Mouse (Mus musculus) heart, adult 9 months (tissue): ENCODE measurements at regions not wholly inside any gene's neighbourhood (a gene's known extent, or its start where the extent isn't known, plus 50 kb on each side); places are given as distances from the start of the nearest gene placed in this dataset.
"Not testable (repeated sequence)": the region's sequence is repeated elsewhere in the genome, so short reads cannot be mapped to it uniquely, and the experiment has no call there.

ENCODE experiments used
- DNase-seq, 2 experiments: peaks; one replicate each; pipeline ENCODE4 v3.0.0; 2022; ENCODE audit warnings: low spot score in 2 of 2

DNA sequence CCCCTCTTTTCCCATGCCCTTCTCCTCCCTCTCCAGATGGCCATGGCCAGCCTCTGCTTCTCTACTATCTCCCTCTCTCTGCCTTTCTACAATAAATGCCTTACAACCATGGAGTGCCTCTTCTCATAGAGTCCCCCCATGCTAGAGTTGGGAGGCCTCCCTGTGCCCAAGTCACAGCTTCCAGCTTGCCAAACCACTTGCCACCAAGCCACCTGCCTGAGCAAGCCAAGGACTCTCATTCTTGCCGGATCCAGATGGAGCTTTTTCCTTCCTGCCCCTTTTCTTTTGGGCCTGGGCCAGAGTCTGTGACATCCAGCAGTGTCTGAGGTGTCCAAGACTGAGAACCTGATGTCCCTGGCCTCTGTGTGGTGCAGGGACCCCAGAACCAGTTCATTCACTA lies 367.4 kb upstream of the Arhgap42 start:
- no peak for DNase-seq

DNA sequence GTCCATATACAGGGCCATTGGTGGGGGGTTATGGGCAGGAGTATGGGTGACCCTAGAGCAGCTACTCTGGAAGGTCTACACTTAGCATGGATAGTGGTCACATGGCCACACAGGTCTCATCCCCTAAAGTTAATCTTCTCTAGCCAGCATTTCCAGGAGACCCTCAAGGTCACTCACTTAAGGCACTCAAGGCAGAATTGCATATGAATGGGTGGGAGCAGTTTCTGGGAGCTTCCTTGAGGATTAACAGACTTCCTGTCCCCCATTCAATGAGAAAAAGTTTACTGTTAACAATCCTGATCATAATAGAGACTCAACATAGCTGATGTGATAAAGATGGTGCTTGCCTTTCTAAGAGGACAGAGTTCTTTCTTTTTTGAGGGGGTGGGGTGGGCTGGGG lies 352.4 kb upstream of the Arhgap42 start:
- DNase-seq = no peak

DNA sequence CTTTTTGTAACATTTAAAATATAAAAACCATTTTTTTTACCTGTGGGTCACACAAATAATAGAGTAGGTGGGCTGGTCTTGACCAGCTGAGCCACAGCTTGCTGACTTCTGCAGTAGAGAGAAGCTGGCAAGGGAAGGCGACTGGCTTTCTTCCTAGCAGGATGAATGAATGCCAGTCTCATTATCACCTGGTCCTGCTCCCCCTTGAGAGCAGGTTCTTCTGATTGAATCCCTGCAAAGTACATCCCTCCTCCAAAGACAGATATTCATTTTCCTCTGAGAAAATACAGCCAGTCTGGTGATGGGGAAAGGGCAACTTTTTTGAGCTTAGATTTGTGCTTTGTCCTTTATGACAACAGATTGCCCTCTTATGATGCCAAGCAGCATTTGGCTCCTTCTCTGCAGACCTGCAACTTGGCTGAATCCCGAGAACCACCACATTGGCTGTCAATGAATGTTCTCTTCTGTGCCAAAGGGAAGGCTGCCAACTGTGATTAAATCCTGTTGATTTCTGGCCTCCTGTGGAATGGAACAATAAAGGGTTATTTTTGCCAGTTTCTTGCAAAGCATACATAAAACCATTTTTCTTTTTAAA lies 344.2 kb upstream of the Arhgap42 start:
- peak; percentile 4 to 29 for DNase-seq

DNA sequence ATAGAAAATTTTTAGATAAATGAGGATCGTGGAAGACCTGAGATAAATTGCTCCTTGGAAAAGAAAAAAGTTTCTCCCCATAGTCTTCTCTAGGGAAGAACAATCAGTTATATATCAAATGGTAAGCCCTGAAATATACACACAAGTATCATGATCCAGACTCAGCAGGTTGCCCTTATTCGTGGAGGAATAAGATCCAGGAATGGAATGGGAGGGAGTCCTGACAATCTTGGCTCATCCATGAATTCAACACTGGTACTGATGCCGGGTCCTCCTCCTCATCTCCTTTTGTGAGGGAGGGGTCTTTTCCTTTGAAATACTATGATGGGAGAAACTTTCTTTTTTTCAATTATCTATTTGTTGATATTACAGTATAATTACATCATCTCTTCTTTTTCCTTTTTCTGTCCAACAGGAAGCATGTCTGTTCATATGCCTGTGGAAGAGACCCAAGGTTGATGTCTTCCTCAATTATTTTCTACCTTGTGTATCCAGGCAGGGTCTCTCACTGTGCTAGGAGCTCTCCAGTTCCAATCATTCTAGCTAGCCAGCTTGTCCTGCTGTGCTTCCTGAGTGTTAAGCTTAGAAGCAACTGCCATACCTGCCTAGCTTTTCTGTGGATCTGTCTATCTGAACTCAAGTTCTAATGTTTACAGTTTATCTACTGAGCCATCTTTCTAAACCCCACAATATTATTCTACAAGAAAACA lies 343.6 kb upstream of the Arhgap42 start:
- no peak for DNase-seq

DNA sequence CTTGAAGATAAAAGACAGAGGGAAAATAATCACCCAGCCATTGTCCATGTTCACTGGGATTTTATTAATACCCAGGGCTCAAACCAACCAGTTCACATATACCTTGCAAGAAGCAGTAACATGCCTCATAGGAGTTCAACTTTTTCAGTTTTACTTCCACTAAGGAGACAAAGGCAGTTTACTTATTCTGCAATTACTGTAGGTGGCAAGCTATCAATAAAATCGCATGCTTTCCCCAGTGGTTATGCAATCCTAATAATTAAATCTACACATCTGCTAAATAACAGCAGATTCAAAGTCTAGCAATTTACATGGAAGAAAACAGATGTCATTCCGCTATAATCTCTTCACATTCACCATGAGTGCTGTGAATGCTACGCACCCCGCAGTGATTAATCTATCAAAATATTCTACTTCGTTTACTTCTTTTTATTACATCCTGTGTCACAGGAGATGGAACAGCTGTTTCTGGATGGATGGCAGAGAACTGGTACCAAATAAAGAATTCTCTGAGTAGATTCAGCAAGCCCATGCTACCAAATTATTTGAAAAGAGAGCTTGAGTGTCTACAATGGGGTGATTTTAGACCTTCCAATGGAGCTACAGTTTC lies 329.2 kb upstream of the Arhgap42 start:
- no peak for DNase-seq

DNA sequence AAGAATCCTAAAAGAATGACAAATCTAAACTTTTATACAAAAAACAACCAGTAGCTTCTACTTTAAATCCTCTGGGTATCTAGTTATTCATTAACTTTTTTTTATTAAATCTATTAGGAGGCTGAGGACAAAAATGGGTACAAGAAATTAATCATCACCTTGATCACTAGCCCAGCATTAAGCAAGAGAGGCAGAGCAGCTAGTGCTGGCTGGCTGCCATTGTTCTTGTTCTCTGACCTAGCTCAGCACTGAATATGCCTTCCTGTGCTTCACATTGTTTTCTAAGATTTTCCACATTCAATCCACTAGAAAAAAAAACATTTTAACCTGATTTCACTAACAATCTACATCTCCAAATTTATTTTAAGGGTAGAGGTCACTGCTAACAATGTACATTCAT lies 325.6 kb upstream of the Arhgap42 start:
- DNase-seq = no peak

DNA sequence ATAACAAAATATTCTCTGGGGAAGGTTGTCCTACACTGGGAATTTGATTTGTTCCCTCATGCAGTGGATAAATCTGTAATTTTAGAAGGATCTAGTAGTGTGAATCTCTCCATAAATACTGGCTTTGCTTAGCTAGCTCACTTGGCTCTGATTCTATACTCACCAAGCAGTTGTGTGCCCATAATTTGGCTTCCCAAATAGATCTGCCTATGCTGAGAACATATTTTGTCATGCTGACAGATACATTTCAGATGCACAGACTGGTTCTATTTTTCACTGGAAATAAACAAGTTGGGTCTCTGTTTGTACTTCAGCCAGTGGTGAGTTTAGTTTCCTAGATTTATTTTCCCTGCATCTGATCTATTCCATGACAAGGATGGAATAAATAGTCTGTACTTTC lies 309.8 kb upstream of the Arhgap42 start:
- DNase-seq = no peak

DNA sequence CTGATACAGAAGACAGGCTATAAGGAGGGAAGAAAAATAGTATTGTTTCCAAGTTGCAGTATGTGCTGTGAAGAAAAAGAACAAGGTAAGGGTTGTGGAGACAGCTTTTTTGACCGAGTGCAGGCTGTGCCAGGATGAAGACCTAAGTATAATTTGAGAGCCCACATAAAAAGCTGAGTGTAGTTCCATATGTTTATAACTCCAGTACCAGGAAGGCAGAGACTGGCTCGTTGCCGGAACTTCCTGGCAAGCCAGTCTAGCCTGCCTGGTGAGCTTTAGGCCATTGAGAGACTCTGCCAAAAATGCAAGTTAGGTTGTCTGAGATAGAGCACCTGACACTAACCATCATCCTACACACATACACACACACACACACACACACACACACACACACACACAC lies 308.7 kb upstream of the Arhgap42 start:
- DNase-seq = no peak

DNA sequence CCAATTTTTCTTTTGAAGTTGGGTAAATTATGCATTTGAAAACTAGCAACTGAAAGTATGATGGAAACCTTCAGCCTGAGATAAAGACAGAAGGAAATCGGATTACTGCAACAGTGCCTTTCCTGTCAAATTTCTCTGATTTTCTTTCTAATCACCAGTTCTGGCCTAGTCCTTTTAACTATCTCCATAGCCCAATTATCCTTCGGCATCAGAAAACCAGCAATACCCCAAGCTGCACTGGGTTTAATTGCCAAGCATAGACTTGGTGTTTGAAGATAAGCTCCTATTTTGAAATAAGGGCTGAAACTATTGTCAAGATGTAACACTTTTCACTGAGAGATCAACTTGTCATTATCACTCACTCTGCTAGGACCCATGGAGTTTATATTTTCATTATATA lies 308.2 kb upstream of the Arhgap42 start:
- DNase-seq = no peak

DNA sequence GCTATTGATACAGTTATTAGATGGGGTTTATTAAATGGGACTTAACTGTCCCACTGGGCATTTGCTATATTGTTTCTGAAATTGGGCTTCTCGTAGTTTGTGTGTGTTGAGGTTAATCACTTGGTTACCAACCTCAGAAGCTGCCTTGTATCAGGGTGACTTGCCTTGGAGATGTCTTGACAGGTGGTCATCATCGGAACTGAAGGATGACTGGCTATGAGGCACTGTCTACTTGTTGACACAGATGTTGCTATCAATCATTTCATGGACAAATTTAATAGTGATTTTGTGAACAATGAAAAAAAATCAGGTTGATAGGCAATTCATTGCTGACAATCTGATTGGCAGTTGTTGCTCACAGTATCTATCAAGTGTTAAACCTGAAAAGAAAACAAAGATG lies 261.4 kb upstream of the Arhgap42 start:
- DNase-seq = no peak

DNA sequence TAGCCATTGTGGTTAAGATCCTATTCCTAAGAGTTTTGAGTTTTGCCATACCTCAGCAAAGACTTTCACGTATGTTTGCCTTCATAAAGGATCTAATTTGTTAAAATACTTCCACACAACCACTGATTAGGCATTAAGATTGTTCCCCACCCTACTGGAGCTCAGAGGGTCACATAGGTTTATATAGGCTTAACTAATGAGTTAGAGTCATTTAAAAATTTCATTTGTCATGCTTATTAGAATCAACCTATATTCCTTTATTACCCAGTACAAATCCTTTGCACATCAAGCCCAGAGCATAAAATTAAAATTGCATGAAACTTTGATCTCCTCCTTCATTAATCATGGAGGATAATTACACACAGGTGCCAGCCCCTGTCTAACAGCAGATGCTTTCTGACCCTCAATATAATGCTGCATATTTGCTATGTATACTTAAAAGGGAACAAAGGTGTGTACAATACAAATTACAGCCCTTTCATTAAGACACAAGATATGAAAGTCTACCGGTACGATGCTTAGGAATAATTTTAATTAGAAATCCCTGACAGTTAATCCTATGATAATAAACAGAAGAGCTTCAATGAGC lies 254.8 kb upstream of the Arhgap42 start:
- no peak for DNase-seq

DNA sequence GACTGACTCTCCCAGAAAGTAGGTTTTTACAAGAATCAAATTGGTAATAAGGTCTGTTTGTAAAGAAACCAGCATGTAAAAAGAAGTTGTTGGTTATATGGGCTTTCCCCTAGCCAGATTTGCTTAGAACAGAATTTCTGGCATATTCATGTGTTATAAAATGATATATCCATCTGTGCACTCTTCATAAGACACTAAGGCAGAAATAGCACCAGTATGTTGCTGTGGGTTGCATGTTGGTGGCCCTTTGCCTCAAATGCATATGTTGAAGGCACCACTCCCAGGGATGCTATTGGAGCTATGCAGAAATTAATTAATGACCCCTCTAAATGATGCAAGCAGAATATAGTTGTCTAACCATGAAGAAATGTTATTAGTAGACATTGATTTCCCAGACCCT lies 238.2 kb upstream of the Arhgap42 start:
- no peak for DNase-seq

DNA sequence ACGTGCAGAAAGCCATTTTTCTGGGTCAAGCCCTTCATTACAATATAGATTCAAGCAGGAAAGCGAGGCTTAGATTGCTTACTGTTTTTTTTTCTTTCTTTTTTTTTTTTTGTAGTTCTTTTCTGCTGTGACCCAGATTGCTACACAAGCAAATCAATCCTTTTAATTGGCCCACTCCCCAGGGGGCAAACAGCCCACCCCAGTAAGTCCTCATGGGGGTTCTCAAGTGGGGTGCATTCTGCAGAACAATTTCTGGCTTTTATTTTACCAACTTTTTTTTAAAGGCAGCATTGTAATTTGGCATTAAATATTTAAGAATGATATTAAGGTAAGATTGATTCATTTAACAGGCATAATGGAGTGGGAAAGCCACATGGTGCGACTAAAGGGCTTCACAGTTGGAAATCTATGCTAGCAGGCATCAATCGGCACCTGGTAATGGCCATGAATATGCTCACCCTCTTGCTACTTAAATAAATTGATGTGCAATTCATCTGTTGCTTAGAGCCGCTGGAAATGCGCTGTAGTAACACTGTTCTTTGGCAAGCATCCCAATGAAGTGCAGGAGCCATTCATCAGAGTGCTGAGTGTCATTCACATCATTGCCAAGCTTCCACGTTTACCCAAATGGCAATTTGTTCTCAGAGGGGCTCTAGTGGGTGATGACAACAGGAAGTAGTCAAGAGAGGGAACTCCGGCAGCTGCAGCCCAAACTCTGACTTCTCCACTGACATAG lies 236.3 kb upstream of the Arhgap42 start:
- no peak for DNase-seq

DNA sequence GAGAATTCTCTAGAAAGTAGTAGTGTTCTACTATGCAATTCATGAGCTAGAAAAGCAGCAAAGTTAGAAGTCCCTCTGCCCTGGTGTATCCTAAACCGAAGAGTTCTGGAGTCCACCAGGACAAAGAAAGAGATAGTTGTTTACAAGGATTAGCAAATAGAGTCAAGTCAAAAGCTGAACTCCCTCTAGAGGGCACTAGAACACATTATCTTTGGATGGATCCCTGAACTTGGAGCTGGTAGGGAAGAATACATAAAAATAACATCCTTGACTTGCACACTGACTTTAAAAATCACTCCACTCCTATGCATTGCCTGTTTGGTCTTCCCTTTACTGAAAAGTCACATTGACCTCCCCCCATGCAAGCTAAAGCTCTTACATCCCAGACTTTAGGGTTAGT lies 205.3 kb upstream of the Arhgap42 start:
- no peak for DNase-seq

DNA sequence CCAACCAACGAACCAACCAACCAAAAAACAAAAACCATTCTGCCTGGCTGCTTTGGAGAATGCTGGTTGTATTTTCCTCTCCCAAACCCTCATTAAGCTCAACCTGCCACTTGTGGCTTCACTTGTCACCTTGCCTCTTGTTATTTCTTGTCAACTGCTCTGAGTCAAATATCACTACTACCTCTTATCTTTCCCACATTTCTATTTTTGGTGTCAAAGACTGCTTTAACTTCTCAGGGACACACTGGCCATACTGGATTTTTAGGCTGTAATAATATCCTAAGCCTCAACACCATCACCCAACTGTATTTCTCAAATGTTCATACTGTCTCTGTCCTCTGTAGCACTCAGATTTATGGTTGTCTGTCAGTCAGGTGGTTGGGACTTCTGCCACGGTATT lies 181.4 kb upstream of the Arhgap42 start:
- peak; percentile 5 to 6 for DNase-seq

DNA sequence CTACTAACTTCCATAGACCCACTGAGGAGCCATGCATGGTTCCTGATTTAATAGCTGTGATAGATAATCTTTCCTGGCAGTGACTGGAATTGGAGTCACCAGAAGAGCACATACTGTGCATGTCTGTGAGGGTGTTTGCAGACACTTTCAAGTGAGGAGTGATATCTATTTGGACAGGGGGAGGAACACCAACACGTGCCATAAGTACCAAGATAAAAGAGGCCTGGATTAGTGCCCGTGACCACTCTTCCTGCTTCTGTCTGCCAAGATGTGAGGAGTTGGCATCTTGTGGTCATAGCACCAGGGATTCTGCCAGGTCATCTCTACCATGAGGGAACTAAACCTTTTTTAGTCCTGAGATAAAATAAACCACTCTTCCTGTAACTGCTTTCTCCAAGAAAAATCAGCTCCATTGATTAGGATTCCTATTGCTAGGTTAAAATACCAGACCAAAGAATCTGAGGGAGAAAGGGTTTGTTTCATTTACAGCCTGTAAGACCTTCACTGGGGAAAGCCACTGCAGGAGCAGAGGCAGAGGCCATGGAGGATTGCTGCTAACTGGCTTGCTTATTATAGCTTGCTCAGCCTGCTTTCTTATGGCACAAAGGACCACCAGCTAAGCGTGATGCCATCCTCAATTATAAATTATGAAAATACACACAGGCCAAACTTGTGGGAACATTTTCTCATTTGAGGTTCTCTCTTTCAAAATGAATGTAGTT lies 173.7 kb upstream of the Arhgap42 start:
- DNase-seq = peak; percentile 53 to 74

DNA sequence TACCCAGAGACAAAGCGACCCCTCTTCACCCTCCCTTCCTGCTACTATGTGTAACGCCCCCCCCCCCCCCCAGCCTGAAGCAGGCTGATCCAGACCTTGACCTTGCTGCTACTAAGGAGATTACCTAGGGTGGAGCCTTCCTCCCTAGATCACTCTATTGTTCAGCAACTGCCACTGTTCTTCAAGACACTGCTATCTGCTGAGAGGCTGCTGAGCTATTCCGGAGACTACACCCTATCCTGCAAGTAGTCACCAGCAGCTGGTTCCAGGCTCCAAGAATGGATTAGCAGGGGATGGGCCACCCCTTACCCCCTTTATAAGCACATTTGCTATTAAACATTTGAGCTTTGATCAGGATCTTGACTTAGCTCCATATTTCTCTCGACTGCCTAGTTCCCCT lies 155.3 kb upstream of the Arhgap42 start:
- DNase-seq = not testable (repeated sequence)

DNA sequence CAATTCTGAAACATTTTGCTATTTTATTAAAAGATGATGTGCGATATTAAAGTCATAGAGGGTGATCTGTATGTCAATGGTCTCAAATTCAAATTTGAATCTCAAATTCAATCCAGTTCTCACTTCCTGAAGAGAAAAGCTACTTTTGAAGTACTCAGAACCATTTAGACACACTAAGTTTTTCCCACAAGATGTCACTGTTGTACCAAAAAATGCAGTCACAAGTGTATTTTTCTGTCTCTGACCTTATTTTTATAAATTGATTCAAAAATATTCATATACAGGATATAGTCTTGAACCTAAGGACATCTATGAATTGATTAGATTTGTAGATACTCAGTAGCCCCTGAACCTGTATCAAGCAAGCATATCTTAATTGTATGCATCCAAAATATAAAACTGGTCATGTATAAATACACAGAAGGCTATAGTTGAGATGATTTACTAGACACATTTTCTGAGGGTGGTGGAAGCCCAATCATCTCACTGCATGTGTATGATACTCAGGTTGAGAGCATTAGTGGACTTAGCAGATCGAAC lies 137.8 kb upstream of the Arhgap42 start:
- DNase-seq = no peak

DNA sequence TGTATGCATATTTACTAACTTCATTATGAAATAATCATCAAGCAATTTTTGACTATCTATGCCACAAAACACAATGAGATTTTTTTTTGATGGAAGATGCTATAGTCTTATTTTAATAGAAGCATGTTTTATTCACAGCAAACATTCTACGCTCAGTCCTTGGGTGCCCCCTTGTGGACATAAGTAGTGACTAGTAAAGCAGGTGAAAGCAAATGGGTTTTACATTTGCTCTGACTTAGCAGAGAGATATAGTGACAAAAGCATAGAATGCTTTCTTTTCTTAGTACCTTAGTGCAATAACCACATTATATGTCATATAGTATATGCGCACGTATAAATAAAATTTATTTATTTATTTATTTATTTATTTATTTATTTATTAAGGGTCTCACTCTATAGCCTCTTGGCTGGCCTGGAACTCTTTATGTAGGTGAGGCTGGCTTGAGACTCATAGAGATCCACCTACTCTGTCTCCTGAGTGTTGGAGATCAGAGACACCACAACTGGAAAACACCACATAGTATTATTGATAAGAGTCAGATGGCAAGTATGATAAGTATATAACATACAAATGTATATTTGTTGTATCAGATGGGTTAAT lies 136.5 kb upstream of the Arhgap42 start:
- DNase-seq = peak in 1 of 2 experiments; percentile 64

DNA sequence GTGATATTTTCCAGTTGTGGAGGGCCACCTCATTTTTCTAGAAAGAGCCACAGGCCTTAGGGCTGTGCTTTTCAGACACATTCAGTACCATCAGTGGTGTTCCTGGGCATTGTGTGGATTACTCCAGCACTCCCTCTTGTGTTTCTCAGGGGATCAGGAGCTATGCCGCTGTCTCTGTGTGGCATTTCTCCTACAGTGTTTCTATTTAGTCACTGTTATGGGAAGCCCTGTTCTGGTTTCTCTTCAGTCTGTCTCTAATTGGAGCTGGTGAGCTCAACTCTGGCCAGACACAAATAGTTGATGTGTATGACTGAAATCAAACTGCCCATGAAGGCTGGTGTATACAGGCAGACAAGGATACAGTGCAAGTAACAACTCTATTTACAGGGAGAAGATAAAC lies 133.7 kb upstream of the Arhgap42 start:
- DNase-seq = peak in 1 of 2 experiments; percentile 1

DNA sequence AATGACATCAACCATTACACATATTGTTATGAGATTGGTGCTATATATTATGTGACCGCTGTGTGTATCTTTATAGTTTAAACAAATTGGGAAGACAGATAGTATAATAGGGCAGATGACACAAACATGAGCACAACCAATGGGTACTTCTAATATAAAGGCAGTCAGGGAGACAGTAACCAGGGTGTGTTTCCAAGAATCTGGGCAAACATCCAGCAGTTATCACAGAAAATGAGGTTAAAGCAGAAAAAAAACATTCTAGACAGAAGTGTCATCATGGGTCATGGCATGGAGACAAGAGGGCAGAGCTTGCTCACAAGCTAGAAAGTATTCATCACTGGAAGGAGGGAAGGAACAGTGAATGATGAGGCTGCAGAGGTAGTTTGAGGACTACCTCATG lies 129.8 kb upstream of the Arhgap42 start:
- DNase-seq = no peak
